Mouse (Mus musculus) testis, postnatal 10 days (tissue): ENCODE results near the gene Gp9.
A peak's percentile ranks its signal among the peaks of the same experiment; 100 is the strongest.

Experiments
- DNase-seq: peaks from one replicate; pipeline ENCODE4 v3.0.0; 2021; ENCODE audit warnings: low spot score

Gp9 gene

DNA sequence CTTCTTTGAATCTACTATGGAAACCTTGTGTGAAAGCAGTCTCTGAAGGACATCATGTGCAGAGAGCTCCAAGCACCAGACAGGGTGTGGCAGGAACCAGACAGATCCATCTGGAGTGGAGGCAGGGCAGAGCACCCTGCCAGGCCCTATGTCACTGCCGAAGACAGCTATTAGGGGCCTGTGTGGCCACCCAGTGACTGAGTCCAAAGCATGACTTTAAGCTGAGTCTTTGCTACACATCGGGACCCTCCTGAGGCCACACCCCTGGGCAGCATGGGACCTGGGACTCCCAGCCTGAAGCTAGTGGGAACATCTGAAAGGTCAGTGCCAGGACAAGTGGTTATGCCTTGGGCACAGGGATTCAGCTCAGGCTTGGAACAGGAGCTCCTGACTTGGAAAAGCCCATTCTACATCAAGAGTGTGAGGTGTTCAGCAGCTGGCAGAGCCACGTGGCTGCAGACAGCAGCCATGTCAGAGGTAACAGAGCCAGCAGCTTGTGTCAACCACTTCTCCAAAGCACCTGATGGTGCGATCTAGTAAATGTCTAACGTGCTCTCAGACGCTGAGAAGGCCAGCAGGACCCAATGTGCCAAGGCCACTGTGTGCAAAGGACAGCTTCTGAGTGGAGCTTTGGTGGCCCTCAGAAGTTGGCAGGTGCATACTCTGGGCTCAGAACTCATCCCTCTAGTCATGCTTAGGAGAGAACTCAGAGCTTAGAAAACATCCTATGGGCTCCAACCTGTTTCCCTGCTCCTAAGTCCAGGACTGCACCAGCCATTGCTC lies 9.4 kb downstream of the Gp9 start:
- peak; percentile 42 for DNase-seq

GRCm38 (mm10) chr6:87788266-87788895 lies 10.5 kb downstream of the Gp9 start:
- peak; percentile 30 for DNase-seq

DNA sequence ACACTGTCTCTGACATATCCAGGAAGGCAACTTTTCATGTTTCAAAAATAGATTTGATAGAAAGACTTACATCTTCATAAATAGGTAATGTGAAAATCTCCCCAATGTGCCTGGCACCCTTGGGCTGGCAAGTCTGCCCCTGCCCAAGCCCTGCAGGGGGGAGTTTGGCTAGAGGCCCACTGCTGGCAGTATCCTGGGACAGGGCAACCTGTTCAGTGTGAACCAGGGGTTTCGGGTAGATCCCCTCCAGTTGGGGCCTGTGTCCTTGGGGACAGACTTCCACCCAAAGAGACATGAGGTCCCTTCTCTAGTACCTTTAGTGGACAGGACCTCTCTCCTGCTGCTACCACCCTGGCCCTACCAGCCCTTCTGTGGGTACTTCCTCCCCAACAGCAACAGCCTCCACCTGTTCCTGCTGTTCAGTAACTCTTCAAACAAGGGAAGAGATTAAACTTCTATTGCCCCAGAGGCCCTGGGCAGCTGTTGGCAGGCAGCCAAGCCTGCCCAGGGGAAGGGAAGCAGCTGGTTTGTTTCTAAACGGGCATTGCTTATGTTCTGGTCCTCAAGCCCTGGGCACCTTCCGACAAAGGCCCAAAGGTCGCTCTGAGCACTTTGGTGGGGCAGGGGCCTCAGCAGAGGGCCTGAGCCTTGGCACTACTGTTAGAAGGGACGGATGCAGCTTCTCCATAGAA lies 11.2 kb downstream of the Gp9 start:
- DNase-seq = peak; percentile 53

DNA sequence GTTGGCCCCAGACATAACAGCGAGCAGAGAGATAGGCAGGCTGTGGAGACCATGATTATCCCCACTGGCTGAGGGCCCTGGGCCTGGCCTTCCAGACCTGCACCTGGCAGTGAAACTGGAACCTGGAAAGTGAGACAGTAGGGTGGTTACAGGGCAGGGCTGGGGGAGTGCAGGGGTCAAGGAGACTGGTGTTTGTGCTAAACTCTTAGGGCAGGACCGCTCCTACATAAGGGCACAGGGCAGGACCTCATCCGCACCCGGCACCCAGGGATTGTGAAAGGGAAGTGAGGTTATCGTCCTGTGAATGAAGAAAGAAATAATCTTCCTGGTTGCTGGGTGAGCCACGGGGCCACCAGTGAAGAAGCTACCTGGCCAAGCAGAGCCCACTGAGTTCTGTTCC lies 11.9 kb downstream of the Gp9 start:
- DNase-seq = peak; percentile 36

GRCm38 (mm10) chr6:87790779-87791480 lies 13.1 kb downstream of the Gp9 start:
- peak; percentile 55 for DNase-seq

GRCm38 (mm10) chr6:87791826-87792225 lies 14.0 kb downstream of the Gp9 start:
- DNase-seq = no peak

- DNase-seq = no peak
Measured at GRCm38 (mm10) chr6:87793821-87794510, 16.1 kb downstream of the Gp9 start.

GRCm38 (mm10) chr6:87795385-87796150 lies 17.7 kb downstream of the Gp9 start:
- DNase-seq = no peak

GRCm38 (mm10) chr6:87796251-87796880 lies 18.5 kb downstream of the Gp9 start:
- no peak for DNase-seq

- no peak for DNase-seq
Measured at GRCm38 (mm10) chr6:87797321-87797720, 19.4 kb downstream of the Gp9 start.

DNA sequence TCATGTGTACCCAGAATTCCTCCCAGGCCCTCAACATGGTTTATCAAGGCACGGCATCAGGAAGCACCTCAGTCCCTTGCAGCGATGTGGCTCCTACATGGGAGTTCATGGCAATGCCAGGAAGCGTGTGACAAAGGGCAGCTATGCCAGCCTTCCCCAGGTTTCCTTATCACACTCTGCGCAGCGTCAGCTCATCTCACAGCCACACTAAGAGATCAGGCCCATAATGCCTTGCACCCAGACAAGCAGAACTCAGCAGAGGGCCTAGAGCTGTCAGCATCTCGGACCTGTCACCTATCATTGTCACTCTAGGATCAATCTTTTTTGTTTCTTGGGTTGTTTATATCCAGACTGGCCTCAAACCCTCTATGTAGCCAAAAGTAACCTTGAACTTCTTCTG lies 21.7 kb downstream of the Gp9 start:
- no peak for DNase-seq

GRCm38 (mm10) chr6:87802462-87802861 lies 24.6 kb downstream of the Gp9 start:
- DNase-seq = no peak

GRCm38 (mm10) chr6:87804036-87804435 lies 26.2 kb downstream of the Gp9 start:
- DNase-seq = no peak

- DNase-seq = no peak
Measured at GRCm38 (mm10) chr6:87804886-87805285, 27.0 kb downstream of the Gp9 start.

DNA sequence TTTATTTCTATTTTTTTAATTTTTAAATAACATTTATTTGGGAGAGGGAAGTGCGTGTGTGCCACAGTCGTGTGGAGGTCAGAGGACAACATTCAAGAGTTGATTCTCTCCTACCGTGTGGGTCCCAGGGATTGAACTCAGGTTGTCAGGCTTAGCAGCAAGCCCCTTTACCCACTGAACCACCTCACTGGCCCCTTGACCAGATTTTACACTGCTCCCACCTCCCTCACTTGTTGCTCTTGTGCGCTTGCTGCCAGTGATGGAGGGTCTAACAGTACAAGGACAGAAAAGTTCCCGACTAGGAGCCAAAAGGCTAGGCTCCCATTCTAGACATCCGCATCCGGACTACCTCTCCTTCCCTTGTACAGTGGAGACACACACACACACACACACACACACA lies 27.6 kb downstream of the Gp9 start:
- DNase-seq = no peak

DNA sequence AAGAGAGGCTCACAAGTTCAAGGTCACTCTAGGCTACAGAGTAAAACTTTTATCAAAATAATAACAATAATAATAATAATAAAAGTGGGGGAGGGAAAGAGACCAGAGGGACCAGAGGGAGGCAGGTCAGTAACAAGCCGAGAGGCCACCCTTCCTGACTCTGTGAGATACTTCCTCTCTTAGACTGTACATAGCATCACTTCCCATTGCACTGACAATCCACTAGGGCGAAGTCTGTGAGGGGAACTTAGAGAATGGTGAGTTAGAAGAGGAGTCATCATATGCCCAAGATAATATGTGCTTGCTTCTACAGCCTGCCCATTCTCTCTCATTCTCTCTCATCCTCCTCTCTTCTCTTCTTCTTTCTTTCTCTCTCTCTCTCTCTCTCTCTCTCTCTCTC lies 28.2 kb downstream of the Gp9 start:
- no peak for DNase-seq

DNA sequence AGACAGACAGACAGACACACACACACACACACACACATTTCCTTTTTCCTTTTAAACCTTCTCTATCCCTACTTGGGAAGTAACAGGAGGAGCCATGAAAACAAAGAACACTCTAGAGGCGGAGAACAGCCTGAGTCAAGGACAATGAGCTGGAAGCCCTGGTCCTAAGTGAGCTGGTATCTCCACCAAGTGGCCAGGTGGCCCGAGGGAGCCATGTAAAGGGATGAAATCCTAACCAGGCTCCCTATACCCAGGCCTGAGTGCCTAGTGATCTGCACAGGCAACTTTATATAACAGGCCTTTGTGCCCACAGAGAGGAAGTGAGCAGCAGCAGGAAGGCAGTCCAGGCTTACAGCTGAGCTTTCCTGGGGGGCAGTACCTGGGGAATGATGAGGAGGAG lies 29.0 kb downstream of the Gp9 start:
- DNase-seq = no peak

DNA sequence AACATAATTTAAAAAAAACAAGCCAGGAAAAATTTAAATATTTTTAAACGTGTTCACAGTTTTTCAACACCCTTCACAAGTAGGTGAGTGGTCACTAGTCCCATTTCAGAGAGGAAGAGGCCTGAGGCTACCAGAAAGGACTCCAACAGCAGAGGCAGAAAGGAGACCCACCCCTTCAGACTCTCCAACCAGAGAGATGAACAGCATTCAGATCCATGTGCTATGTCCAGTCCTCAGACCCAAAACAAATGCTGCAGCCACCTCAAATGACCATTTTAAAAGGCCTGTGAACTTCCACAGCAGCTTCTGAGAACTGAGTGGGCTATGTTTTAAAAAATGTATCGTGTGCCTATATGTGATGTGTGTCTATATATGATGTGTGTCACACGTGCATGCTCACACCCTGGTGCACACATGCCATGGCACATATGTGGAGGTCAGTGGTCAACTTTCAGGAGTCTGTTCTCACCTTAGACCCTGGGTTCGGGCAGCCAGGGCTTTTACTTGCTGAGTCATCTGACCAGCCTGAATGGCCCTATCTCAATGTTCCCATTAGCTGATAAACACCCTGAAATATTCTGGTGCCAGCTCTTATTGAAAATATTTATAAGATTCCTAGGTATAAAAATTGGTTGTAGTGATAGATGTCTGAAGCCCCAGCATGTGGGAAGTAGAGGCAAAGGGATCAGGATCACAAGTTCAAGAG lies 30.0 kb downstream of the Gp9 start:
- no peak for DNase-seq

GRCm38 (mm10) chr6:87808521-87808920 lies 30.6 kb downstream of the Gp9 start:
- no peak for DNase-seq

GRCm38 (mm10) chr6:87809144-87809543 lies 31.3 kb downstream of the Gp9 start:
- no peak for DNase-seq
